Mouse (Mus musculus): ENCODE results near the gene Dtx4.

Gene Dtx4

DNA sequence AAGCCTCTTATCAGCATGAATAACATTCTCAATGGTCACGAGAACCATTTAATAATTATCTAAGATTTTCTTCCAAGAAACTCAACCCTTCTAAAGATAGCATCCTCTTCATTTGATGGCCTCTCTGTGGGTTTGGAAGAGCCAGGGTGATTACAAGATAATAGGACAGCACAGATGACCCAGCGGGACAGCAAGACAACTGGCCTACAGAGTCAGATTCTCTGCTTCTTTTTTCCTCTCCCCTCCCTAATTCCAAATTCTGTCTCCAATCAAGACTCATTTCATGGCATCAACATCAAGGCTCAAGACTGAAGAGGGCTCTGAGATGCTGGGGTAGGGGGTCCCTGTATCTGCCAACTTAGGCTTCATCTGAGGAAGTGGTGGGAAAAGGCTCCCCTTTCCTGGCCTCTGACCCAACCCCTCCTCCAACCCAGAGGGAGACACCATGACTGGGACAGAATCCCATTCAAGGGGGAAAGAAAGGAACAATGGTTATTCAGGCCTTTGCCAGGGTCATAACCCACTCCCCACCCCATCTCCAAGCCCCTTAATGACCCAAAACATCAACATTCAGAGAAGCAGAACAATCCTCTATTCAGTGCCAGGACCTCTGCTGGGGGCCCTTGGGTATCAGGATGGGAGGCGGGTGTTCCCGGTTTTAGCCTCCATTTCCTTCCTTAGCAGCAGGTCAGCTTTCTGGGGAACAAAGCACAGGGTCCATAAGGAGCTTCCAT lies 7.6 kb downstream of the Dtx4 start:
- DNase-seq, result peak; percentile 67

DNA sequence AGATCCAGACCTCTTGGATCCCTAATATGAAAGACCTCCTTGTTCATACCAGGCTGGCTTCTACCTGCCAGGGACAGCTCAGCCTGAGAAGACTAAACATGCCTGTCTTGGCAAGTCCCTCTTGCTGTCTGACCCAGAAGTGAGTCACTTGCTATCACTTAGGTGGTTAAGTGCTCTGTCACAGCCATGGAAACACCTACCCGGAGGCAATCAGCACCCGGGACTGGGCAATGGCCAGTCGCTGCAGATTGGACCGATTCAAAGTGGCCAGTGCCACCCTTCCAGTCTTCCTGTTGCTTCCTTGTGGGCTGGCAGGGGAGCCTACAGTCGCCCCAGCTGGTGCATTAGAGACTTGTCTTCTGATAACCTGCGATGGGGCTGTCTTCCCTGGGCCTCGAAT lies 9.6 kb downstream of the Dtx4 start:
- DNase-seq, result no peak

GRCm38 (mm10) chr19:12489675-12490570 lies 11.3 kb downstream of the Dtx4 start:
- peak; percentile 52 for DNase-seq

DNA sequence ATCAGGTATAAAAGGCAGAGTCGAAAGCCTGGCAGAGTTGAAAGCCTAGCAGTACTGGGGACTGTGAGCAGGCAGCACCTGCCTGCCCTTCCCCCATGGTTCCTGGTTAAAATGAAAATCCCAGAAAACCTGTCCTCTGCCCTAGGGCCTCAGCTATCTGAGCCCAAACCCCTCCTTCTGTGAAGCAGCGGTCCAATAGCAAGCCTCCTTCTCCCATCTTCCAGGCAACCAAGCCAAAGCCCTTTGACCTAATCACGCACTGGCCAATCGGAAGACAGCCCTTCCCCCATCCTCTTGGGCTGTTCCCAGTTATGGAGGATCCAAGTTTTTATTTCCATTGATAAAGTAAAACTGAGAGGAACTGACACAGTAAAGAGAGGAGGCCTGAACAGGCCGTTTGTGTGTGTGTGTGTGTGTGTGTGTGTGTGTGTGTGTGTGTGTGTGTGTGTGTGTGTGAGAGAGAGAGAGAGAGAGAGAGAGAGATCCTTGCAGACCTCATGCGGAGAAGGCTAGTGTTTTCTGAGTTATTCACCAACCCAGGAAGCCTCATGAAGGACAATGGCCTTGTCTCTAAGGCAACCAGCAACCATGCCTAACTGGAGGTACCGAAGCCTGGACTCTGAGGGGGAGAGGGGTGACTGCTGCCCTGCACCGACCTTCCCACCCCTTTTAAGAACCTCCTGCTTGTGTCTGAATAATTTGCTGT lies 12.1 kb downstream of the Dtx4 start:
- peak; percentile 86 for DNase-seq

DNA sequence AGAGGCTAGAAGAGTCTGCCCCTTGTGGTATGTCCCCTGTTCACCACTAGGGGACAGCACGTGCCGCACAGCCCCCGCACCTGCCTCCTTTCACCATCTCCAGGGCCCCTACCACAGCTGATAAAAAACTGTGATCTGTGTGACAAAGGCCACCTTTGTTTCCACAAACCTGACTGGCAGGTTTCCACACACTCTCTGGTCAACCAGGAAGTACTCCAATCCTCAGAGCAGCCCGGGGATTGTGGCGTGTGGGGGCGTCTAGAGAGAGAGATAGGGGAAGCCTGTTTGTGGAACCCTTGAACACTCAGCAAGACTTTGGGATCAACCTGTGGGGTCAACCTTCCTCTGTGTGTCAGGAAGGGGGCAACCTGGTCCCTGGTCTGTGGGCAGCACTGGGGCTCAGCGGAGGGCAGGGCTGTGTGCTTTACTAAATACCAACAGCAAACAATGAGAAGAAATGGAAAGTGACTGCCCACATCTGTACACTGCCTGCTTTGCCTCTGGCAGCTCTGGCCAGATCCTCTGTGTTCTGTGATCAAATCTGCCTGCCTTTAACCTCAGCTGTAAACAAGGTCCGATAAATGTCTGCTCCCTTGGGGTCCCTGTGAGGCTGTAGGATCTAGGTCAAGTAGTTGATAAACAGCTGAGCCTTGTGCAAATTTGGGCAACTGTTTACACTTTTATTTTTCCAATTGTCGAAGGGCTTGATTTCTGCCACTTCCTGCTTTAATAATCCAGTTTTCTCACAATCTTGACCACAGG lies 12.9 kb downstream of the Dtx4 start:
- DNase-seq, result peak; percentile 46

DNA sequence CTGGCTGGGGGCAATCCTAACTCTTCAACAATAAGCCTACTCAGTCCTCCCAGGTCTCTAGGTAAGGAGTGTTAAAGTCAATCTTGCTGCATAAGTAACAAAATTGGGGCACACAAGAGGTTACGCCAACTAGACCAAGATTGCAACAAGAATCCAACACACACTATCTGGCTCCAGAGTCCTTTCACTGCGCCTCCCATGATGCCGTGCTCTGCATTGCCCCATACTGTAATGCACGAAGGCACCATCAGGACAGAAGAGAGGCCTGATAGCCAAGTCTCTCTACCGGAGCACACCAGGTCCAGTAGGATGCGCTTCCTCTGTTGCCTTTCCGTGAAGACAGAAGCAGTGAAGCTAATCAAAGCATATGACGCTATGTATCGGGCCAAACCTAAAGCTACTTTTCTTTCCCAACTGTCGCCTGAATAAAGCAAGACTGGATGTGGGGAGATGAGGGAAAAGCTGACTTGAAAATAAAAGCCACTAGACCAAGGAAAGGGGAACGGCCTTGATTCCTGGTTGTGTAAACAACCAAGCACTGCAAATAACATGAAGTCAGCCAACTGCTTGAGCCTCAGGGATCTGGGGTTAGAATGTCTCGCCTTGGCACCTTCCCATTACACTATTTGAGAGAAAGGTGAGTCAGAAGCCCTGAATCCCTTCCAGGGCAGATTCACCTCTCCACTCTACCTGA lies 13.6 kb downstream of the Dtx4 start:
- DNase-seq, result no peak

DNA sequence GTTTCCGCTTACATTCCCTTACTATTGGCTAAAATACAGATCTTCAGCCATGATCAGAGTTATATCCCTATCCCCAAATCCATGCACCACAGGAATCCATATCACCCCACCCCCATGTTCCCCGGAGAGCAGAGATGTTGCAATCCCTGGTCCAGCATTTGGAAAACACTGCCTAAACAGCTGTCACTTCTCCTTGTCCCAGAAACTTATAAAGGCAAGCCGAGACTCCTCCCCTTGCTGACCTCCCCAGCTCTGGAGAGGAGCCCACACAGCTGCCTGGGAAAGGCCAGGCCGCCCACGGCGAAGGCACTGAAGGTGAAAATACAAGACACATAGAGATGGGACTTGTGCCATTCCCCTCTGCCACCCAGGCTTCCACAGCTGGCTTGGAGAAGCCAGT lies 14.4 kb downstream of the Dtx4 start:
- DNase-seq, result no peak

DNA sequence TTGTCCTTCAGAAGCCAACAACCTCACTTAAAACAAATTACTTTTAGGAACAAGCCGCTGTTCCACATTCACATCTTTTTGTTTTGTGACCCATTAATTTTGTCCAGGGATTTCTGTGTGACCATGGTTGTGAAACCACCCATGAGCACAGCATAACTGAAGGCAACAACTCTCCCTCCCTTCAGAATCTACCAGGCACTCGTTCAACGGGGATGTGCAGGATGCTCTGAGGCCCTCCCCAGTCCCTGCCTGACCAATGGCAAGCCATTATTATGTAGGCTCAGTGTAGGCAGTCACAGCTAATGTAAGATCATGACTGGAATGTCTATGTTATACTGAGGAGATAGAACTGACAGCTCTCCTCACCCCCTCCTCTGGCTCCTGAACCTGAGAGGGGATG lies 15.6 kb downstream of the Dtx4 start:
- DNase-seq, result no peak

- no peak for DNase-seq
These were observed 16.0 kb downstream of the Dtx4 start for GRCm38 (mm10) chr19:12485223-12485622.

- DNase-seq, result no peak
These were observed 17.0 kb downstream of the Dtx4 start for GRCm38 (mm10) chr19:12484210-12484609.

DNA sequence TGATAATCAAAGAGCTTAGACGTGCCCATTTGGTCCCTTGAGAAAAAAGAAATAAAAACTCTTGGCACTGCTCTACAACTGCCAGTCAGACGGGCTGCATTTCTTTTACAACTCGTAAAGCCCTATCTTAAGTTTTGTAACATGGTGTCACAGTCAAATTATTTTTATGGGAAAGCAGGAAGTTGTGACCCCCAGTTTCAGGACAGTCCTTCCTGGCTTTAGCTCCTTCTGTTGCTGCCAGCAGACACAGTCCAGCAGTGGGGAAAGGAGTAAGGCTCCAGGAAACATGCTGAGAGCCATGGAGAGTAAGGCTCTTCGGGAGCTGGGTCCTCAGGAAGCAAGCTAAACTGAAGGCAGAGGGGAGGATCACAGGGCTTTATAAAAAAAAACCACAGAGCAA lies 17.5 kb downstream of the Dtx4 start:
- no peak for DNase-seq

GRCm38 (mm10) chr19:12478369-12478768 lies 22.9 kb downstream of the Dtx4 start:
- no peak for DNase-seq

GRCm38 (mm10) chr19:12476721-12477270 lies 24.5 kb downstream of the Dtx4 start:
- DNase-seq, result no peak

GRCm38 (mm10) chr19:12475380-12476250 lies 25.6 kb downstream of the Dtx4 start:
- no peak for DNase-seq

DNA sequence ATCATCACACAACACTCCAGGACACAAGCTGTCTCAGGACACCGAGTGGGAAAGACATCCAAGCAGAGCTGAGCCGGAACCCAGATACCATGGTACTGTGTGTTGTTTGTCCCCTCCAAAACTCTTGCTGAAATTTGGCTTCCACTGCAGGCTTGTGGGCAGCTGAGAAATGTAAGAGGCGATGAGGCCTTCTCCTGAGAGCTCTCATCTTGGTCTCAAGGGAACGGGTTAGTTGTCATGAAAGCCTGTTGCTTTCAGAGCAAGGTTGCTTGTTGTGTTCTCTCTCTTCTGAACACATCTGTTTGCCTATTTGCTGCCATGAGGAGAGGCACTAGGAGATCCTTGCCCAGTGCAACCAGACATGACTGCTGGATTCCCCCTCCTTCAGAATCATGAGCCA lies 27.3 kb downstream of the Dtx4 start:
- no peak for DNase-seq

- no peak for DNase-seq
These were observed 28.0 kb downstream of the Dtx4 start for GRCm38 (mm10) chr19:12473201-12473641.

GRCm38 (mm10) chr19:12472381-12472976 lies 28.8 kb downstream of the Dtx4 start:
- no peak for DNase-seq

DNA sequence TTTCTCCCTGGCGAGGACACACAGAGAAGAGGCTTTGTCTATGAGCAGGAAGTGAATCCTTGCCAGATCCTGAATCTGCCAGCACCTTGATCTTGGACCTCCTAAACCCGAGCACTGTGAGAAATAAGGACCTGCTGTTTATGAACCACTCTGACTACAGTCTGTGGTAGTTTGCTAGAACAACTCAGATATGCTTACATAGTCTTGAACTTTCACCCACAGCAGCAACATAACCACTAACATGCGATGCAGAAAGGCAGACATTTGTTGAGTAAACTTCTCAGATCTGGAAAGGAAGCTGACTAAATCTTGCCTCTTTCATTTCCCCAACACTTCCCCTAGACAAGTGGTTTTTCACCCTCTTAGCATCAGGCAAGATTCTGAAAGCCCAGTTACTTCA lies 29.4 kb downstream of the Dtx4 start:
- no peak for DNase-seq

DNA sequence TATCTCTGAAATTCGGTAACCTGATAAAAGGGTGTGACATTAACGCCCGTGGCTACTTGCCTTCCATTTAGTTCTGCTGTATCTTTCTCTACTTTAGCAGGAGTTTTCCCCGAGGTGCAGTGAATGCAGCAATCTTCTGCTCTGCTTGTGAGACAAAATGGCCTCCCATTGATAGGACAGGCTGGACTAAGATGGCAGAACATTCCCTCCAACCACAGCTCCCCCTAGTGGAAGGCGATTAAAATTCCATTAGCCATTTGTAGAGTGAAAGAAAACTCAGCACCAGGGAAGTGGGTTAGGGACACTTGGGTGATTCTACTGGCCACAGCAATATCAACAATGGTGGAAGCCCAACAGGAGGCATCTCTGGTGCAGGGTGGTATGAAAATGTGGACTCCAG lies 33.8 kb downstream of the Dtx4 start:
- DNase-seq, result peak; percentile 57

- DNase-seq, result peak; percentile 68
These were observed 35.0 kb downstream of the Dtx4 start for GRCm38 (mm10) chr19:12466204-12466603.

Measured in embryo, embryonic 11 days (tissue).